Mouse (Mus musculus) kidney, postnatal 4 days (tissue): ENCODE measurements around the gene Gm45713.
"Not testable (repeated sequence)": the region's sequence is repeated elsewhere in the genome, so short reads cannot be mapped to it uniquely, and the experiment has no call there.

Experiments
- DNase-seq, 2 experiments: peaks; one replicate each; pipeline ENCODE4 v3.0.0; 2021; ENCODE audit warnings: mixed read lengths in 2 of 2

Gene Gm45713

DNA sequence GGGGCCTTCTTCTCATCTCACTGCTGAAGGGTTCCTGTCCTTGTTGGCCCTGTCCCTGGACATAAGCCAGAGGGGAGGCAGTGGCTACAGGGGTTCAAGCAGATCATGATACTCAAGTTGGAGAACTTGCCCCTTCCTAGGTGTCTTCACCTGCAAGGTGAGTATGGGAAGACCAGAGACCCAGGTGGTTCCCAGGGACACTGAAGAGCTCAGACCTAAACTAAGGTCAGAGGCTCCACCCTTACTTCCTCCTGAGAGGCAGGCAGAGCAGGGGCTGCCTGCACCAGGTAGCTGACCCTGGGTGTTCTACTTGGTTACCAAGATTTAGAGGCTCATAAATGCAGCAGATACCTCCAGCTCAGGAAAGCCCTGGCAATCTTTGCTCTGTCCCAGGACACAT, 14.1 kb downstream of the Gm45713 start:
- no peak for DNase-seq

GRCm38 (mm10) chr7:45121404-45121803, 14.6 kb downstream of the Gm45713 start:
- DNase-seq, result peak; percentile 55 to 74

DNA sequence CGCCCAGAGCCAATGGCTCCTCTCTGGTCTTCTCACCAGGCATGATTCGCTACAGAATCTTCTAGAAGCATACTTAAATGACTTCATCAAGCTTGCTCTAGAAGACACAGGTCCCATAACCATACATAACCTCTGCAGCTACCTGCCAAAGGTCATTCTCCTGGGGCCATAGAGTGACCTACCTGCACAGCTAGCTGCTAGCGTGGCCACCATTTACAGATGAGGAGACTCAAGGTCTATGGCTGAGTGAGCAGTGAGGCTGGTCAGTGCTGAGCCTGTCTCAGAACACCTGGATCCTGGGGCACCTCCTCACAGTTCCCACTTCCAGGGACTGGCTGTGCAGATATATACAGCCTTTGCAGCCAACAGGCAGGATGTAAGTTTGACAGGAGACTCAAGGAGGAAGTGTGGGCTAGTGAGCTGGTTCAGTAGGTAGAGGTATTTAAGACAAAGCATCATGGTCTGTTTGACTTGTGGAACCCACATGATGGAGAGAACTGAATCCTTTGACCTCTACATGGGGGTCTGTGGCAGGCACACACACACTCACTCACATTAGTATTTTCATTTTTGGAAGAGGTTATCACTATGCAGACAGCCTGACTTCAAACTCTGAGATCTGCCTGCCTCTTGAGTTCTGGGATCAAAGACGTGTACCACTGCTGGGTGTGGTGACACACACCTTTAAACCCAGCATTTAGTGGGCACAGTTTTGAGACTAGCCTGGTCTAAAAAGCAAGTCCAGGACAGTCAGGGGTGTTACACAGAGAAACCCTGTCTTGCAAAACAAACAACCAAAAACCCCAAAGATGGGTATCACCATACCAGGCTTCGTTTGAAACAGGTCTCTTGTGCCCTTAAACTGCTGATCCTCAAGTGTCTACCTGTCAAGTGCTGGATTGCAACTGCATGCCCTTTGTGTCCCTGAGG, 16.0 kb downstream of the Gm45713 start:
- no peak for DNase-seq

- no peak for DNase-seq
These were observed 17.7 kb downstream of the Gm45713 start for GRCm38 (mm10) chr7:45118336-45118735.

DNA sequence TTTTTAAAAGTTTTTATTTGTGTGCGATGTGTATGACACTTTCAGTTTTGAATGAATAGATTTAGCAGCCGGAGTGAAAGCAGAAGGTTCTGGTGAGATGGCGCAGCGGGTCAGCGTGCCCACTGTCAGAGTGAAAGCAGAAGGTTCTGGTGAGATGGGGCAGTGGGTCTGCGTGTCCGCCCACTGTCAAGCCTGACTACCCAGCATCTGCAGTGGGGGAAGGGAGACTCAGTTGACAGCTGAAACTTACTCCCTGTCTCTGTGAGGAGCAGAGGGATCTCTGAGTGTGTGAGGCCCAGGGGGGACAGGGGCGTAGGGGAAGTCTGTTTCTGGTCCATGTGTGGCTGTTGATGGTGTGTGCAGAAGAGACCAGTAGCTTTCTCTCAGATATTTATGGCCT, 18.5 kb downstream of the Gm45713 start:
- no peak for DNase-seq

DNA sequence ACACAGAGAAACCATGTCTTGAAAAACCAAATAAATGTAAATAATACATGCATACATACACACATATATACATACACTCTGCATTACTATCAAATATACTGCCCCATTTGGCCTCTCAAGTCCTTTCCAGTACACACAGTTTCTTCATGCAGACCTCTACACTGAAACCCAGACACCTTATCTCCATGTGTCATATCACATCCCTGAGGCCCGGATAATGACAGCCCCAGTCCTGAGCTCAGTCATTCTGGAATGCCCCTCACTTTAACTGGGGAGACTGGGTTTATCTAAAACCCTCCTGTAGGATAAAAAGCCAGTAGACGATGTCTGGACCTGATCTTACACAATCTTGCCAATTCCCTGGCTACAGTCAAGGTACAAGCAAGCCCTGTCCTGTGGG, 22.6 kb downstream of the Gm45713 start:
- no peak for DNase-seq

GRCm38 (mm10) chr7:45112529-45112928, 23.5 kb downstream of the Gm45713 start:
- no peak for DNase-seq

GRCm38 (mm10) chr7:45111940-45112339, 24.1 kb downstream of the Gm45713 start:
- DNase-seq, result no peak

DNA sequence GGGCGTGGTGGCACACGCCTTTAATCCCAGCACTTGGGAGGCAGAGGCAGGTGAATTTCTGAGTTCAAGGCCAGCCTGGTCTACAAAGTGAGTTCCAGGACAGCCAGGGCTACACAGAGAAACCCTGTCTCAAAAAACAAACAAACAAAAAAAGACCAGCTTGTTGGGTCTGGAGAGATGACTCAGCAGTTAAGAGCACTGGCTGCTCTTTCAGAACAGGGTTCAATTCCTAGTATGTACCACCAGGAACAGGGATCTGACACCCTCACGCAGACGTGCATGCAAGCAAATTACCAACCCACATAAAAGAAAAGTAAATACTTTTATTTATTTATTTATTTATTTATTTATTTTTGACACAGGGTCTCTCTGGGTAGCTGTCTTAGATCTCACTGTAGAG, 25.9 kb downstream of the Gm45713 start:
- DNase-seq, result not testable (repeated sequence)

DNA sequence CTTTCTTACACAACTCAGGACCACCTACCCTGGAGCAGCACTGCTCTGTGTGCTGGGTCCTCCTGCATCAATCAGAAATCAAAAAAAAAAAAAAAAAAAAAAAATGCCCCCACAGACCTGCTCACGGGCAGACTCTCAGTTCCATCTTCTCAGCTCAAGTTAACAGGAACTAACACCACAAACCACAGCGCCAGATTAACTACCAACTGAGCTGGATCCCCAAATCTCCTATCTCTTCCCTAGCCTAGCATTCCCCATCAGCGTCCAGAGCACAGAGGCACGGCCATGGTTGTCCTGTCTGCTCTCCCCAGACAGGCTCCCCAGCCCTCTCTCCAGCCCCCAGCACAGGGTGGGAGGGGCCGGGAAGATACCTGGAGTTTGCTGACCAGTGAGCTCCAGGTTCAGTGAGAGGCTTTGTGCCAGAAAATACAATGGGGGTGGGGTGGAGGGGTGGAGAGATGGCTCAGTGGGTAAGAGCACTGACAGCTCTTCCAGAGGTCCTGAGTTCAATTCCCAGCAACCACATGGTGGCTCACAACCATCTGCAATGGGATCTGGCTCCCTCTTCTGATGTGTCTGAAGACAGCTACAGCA, 28.9 kb downstream of the Gm45713 start:
- no peak for DNase-seq

- DNase-seq, result no peak
These were observed 29.6 kb downstream of the Gm45713 start for GRCm38 (mm10) chr7:45106441-45106840.

- DNase-seq, result no peak
These were observed 30.5 kb downstream of the Gm45713 start for GRCm38 (mm10) chr7:45105491-45105890.

DNA sequence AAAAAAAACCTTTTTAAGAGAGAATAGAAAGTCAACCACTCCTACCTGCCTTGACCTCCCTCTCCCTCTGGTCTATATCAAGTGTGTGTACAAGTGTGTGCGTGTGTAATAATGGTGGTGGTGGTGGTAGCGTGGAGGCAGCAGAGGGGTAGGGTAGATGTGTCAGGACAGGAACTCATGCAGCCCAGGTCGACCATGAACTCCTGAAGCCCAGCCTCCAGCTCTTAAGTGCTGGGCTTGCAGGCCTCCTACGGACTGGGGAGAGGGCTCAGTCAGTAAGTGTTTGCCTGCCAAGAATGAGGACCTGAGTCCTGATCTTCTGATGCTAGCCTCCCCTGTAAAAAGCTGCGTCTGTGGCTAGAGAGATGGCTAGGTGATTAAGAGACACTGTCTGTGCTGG, 31.1 kb downstream of the Gm45713 start:
- no peak for DNase-seq

DNA sequence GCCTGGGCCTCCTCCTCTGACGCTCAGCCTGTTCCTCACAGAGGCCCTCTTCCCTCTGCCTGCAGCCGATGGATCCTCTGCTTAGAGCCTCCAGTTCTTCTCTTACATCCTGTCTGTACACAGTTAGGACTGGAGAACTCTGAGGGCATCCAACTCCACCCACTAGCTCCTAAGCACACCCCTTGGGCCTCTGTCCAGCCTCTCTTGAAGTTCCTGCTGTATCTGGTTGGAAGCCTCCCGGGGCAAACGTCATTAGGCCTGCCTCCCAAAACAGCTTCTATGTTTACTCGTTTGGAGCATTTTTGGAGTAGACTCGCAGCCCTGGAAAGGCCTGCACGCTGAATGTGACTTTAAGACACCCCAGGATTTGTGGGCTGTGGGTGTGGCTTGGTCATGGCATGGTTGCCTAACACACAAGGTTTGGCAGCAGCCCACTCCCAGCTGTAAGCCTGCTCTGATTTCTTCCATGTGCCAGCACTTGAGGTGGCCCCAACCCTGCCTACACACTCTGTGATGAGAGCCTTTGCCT, 32.3 kb downstream of the Gm45713 start, which contains the start of gene Fcgrt:
Fcgrt (minus strand) TSS at position 200 of the 529 bp plus-strand sequence.
- DNase-seq, result peak; percentile 89 to 94

GRCm38 (mm10) chr7:45102940-45103585, 33.0 kb downstream of the Gm45713 start:
- DNase-seq, result peak; percentile 53 to 70

GRCm38 (mm10) chr7:45102441-45102840, 33.6 kb downstream of the Gm45713 start:
- no peak for DNase-seq

GRCm38 (mm10) chr7:45100046-45100445, 36.0 kb downstream of the Gm45713 start:
- no peak for DNase-seq

DNA sequence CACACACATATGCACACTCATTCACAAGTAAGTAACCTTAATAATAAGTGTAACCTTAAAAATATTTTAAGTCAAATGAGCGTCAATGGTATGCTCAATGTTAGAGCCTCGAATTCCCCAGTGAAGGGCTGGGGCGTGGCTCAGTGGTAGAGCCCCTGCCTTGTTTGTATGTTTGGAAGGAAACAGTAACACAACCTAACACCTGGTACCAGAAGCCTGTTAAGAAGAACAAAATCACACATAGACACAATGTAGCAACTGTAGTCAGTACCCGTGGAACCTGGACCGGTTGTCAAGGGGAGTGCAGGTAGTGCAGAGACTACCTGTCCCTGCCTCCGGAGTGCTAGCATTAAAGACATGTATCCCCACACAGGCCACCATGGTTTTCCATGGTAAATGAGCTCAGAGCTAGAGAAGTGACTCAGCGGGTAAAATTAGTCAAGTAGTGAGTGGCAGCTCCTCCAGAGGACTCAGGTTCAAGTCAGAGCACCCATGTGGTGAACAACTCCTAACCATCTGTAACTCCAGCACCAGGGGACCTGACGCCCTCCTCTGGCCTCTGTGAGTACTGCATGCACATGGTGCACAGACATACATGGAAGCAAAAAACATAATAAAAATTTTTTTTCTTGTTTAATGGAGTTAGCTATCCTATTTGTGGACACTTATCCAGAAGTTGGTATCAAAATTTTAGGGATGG, 37.3 kb downstream of the Gm45713 start:
- peak in 1 of 2 experiments; percentile 49 for DNase-seq

DNA sequence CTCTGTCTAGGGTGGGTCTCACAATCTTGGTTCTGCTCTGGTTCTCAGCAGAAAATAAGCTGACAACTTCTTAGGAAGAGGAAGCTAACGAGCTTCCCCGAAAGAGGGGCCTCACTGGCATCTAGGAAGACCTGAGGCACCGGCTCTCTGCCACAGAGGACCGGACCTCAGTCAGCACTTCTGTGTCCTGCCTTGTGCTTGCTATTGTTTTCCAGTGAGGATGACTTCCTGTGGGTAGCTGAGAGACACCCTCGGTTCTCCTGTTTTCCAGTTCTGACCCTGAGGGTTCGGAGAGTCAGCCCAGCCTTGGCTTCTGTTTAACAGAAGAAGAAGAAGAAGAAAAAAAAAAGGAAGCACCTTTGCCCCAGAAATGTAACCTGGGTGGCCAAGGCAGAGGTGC, 38.6 kb downstream of the Gm45713 start:
- DNase-seq, result no peak

GRCm38 (mm10) chr7:45095965-45096364, 40.1 kb downstream of the Gm45713 start:
- not testable (repeated sequence) for DNase-seq

DNA sequence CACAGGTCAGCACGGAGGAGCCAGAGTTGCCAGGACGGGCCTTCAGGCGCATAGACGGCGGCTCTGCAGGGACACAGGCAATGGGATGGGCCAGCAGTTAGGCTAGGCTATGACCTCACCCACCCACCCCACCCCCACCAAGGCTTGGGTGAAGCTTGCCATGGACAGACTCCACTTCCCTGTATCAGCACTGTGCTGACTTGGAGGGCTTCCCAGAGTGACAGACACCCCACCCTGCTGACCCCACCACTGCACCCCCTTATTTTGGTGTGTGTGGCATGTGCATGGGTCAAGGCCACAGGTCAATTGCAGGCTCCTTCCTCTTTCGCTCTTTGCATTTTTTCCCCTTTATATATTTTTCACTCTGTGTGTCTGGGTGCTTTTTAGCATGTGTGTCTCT, 40.7 kb downstream of the Gm45713 start:
- no peak for DNase-seq

GRCm38 (mm10) chr7:45094121-45094520, 41.9 kb downstream of the Gm45713 start:
- peak; percentile 55 to 65 for DNase-seq

DNA sequence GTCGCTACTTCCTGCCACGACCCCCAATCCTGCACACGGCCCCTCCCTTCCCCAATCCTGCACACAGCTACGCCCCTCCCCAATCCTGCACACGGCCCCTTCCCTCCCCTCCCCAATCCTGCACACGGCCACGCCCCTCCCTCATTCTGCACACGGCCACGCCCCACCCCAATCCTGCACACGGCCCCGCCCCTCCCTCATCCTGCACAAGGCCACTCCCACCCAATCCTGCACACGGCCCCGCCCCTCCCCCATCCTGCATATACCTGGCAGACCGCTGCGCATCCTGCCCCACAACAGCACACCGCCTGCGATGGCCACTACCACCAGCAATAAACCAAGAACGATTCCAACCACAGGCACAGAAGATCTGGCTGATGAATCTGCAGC, 42.5 kb downstream of the Gm45713 start:
- DNase-seq, result peak; percentile 60 to 66
